Mouse (Mus musculus) sigmoid colon, adult 10 weeks (tissue): ENCODE data around the gene Olfr19. TPM values are rescaled to one million over a fixed set of nuclear protein-coding genes. Genes with fewer than 3 reads are reported as not detected.

ENCODE experiments used
- polyA plus RNA-seq: library from polyadenylated mRNA; stranded (reverse); fragments of 350-450 nt; fragmentation: Illumina TruSeq; extraction: RNeasy Lipid Tissue Mini Kit (QIAGEN cat#74804); gene quantifications from one replicate; pipeline ENCODE4 v1.2.3, GENCODE M21; 2014; ENCODE audit warnings: low read depth, low replicate concordance

Olfr19 gene
- not detected for polyA plus RNA-seq

GRCm38 (mm10) chr16:16676305-16676704, at the start of gene Olfr19:
Olfr19 (minus strand) TSS chr16:16676405.

Other genes starting within 250 kb of the Olfr19 start
- 74.1 TPM for gene Fgd4, start 75.9 kb downstream of the Olfr19 start, polyA plus RNA-seq
- not detected for gene Spag6l, start 153.1 kb upstream of the Olfr19 start, polyA plus RNA-seq
- gene Igll1, start 187.6 kb upstream of the Olfr19 start, polyA plus RNA-seq = not detected
- 21.5 TPM for gene Top3b, start 194.3 kb upstream of the Olfr19 start, polyA plus RNA-seq
- not detected for gene Vpreb1, start 194.4 kb upstream of the Olfr19 start, polyA plus RNA-seq
- gene Ppm1f, start 220.1 kb upstream of the Olfr19 start, polyA plus RNA-seq = 3.2 TPM